Mouse (Mus musculus) testis, postnatal 10 days (tissue): ENCODE measurements around the gene Col4a4.
A peak's percentile ranks its signal among the peaks of the same experiment; 100 is the strongest.

Source experiments
- DNase-seq: peaks from one replicate; pipeline ENCODE4 v3.0.0; 2021; ENCODE audit warnings: low spot score

Gene Col4a4

DNA sequence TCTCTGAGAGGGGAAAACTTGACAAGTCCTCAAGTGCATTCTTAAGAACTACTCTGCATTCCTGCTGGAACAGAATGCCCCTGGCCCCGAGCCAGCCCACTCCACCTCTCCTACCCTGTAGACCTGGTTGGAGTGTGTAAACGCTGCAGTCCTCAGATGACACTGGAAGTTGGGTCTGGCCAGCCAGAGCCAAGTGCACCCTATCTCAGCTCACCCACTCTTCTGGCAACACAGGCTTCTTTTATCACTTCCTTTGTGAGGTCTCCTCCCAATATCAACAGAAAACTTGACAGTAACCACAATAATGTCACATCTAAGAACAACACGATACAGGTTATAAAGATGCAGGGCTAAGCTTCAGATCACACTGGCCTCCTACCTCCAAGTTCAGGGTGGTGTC, 8.7 kb downstream of the Col4a4 start:
- peak; percentile 94 for DNase-seq

DNA sequence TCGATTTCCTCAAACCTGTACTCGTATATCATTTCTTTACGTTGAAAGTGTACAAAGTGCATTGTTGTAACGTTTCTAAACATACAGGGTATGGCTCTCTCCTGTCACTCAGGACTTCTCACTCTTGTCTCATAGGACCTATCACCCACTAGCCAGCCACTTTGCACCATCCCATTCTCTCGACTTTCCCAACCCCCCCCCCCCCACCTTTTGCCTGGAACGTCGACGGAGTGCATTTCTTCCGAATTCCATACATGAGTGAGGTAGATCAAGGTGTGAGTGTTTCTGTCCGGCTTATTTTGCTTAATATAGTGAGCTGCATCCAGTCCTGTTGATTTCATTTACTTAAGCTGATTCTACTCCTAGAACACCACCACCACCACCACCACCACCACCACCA, 9.3 kb downstream of the Col4a4 start:
- DNase-seq: no peak

DNA sequence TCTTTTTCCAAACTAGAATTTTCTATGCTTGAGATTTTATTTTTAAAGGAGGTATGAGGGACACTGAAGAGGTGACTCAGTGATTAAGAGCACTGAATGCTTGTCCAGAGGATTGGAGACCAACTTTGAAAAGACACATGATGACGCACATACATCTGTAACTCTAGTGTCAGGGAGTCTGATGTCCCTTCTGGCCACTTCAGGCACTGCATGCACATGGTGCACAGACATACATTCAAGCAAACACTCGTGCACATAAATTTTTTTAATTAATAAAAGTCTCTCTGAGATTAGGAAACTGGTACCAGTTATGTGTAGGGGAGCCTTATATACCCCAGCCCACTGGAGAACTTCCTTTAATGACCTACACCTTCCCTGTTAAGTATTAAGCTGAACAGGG, 10.5 kb downstream of the Col4a4 start:
- no peak for DNase-seq

DNA sequence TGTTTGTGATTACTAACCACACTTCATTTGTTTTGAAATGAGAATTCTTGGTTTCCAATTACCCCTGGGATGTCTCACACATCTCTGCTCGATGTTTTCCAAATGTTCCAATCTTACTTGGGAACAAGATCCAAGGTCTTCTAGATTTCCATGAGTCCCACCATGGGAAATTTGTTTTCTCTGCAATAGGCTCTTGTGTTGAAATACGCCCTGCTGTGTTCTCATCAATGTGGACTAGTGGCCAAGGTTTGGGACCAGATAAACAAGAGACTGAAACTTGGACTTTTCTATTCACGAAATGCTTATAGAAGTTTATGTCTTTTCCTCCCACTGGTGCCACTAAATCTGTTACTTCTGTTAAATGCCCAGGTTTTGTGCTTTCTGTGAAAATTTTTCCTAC, 11.0 kb downstream of the Col4a4 start:
- DNase-seq: no peak

DNA sequence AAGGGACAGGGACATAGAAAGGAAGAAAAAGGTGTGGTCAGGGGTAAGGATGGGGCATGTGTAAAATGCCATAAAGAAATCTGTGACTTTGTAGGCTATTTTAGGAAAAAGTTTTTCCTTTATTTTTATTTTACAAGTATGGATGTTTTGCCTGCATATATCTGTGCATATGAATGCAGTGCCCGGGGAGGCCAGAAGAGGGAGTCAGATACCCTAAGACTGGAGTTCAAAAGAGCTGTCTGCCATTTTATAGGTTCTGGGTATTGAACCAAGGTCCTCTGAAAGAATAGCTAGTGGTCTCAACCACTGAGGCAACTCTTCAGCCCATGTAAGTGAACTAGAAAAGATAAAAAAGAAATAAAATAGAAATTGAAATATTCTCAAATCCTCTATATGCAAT, 14.9 kb downstream of the Col4a4 start:
- DNase-seq: peak; percentile 52

DNA sequence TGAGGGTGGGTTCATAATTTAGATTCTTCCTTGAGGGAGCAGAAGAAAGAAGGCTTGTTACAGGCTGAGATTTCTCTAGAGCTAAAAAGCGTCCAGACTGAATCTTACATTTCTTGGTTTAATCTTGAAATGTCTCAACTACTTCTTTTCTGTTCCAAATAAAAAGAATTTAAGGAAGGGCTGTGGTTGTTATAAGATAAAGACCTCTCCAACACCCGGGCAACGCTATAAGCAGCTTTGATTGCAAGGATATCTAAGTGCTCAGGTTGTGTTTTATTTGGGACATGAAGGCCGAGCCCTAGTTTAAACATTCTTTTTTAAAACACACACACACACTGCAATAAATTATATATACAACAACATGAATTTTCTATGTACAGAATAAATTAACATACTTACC, 17.2 kb downstream of the Col4a4 start:
- DNase-seq: no peak

DNA sequence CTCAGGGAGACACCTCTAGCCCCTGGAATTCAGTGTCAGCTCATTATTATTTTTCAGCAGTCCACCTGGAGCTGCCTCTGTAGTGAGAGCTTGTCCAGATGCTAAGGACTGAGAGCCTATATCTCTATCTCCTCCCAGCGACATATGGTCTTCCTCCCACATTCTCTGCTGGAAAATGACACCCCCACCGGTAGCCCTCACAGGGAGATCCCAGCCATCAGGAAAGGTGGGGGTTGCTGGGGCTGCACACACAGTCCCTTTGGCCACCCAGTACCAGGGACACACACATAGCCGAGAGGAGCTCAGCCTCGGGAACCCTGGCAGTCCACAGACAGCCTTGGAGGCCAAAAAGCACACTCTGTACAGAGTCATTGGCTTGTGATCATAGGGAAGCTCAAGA, 26.4 kb downstream of the Col4a4 start:
- no peak for DNase-seq

DNA sequence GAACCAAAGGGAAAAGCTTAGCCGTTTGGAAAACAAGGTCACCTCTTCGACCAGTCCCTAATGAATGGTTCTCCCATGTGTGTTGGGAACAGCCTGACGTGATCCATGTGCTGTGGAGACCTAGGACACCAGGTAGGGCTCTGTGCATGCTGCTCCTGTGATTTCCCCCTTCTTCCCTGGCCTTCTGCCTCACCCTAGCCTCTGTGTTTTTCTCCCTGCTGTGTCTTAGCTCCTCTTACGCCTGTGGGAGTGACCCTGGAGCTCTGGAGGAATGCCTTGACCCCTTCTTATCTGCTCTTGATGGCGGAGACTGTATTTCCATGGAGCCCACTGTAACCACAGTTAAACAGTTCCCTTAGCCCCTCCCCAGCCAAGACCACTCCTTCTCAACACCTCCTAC, 31.8 kb downstream of the Col4a4 start:
- DNase-seq: no peak

DNA sequence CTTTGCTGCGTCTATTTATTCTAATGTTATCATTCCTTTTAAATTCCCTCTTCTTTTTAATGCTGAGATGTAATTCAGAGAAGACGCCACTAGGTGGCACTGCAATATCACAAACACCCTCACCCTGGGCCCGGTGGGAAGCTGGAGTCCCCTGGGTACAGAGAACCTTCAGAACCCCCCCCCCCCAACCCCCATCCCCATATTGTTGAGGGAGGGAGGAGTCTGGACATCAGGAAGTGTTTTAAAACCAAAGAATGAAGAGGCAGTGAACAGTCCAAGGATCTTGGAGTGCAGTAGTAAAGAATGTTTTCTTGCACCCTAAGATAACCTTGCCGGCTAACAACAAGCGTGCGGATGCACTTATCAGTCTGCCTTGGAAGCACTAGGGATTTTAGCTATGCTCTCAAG, 32.2 kb downstream of the Col4a4 start:
- DNase-seq: peak; percentile 64

DNA sequence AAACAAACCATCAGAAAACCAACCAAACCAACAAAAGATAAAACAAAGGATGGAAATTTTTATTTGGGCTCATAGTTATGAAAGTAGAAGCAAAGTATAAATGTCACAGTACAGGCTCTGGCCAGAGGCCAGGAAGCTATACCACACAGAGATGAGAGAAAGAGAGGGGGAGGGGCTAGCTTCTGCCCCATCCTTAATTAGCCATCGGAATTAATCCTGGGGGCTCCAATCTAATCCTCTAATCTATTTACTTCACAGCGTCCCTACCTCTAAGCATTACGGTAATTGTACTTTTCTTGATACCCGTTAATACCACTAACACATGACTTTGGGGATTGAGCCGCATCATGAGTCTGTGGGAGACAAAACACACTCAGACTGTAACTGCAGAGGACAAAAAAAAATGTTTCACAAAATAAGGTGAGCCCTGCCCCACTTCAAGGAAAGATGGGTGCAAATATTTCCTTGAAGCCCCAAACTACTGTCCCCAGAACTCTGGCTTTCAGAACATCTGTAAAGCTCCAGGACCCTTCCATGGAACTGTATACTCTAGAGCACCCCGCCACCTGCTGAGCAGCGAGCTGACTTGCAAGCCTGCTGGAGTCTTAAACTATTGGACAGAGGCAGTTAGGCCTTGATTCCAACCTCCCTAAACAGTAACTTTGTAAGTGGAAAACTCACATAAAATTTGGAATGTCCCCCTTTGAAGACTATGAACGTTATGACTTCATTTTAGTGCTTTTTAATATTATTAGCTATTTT, 41.3 kb downstream of the Col4a4 start:
- no peak for DNase-seq

DNA sequence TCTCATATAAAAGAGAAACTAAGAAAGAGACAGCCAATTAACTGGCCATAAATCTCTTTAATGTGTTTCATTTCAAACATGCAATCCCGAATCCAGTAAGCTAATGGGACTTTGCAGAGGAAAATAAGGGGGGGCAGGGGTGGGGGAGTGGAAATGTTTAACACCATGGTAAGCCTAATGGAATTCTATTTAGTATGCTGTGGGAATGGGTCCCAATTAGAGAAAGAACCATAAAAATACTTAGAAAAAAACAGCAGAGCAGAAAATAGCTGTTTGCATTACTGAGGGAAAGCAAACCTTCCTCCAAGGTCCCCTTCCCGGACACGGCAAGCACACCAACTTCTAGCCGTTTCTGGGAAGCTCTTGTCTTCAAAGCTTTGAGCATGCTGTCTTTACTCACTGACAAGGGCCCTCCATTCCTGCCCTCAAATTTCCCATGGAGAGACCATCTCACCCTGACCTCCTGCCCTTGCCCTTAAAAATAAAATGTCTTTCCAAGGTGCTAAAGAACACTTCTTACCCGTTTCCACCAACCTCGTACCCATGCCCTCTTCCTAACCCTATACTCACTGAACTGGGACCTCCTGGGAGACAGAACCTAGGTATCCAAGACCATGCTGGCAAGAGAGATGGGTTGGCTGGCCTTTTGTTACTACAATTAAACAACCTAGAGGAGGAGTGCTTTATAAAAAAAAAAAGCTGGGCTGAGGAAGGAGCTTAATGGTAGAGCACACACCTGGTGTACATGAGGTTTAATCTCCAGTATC, 42.0 kb downstream of the Col4a4 start:
- DNase-seq: no peak

DNA sequence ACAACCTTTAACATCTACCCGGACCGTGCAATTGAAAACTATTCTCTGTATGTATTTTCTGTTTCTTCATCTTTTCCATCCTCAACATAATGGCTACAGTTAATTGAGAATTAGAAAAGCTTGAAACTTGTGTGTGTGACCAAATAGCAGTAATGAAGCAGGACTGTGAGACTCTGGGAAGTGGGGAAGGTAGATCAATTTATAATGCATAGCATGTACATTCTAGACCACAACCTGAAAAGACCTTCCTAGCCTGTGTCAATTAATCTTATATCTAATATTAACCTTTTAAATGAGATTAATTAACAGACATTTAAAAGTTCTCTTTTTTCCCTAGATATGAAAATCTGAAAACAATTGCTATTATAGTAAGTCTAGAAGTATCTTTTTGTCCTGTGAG, 42.7 kb downstream of the Col4a4 start:
- DNase-seq: no peak

DNA sequence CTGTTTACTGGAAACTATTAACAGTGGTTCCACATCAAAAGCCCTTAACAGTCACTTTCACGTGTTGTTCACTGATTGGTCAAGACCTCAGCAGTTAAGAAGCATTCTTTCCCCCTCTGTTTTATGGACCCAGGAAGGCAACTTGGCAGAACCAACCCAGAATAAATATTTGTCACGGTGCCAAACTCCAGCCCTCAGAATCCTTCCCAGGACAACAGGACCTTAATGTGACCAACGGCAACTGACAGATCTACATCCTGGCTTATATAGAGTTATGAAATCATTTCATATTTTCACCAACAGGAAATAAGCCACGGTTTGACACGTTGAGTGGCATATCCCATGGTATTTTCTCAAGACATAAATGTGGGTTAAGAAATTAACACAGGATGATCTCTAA, 46.6 kb downstream of the Col4a4 start:
- DNase-seq: no peak

DNA sequence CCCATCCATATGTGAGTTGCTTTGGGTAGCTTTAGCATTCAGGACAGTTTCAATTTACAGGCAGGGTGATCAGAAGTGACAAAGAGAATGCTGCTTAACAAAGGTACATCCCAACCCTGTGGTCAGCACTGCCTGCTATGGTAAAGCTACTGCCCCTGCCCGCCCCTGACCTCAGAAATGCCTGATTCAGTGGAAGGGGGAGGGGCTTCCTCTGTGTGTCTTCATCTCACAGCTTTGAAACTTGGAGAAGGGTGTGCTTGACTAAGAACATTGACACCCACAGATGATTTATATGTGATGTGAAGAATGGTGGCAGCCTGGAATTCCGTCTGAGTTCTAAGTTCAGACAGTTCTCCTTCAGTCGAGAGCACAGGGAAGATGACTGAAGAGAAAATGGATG, 48.8 kb downstream of the Col4a4 start:
- no peak for DNase-seq

DNA sequence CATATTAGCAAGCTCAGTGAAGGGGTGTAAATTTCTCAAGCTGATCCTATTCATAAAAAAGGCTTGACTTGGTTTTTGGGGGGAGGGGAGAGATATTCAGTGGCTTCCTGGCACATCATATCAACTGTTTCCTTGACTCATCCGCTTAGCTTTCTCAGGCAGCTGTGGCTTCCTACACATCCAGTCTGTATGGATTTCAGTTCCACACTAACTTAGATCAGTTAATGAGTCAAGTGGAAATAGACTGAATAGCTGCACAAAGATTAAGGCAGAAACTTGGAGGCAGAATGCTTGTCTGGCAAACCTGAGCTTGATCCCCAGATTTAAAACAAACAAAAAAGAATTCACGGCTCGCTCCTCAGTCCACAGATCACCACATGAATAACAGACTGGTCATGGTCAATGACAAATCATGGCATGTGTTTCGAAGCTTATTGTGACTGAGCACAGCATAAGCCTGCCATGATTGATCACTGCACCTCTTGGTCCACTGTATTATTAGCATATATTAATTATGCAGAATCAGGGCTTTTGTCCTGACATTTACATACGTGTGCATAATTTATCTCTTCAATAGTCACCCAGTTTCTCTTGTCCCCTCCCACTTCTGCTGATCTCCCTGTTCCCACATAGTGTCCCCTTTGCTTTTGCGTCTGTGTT, 50.0 kb downstream of the Col4a4 start:
- DNase-seq: no peak

DNA sequence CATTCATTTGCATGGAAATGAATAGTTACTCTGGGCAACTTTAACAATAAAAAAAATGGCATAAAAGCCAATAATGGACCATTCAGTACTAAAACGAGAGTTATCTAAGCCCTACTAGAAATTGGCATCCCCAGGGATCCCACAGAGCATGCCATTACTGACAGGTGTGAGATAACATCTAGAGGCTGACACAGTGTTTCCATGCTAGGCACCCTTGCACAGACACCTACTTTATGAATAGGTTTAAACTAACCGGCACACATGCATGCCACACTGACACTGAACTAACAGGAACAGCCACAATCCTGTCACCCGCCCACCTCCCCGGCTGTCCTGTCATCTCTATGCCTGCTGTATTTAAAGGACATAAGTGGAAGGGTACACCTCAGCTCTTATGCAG, 58.7 kb downstream of the Col4a4 start:
- DNase-seq: no peak

DNA sequence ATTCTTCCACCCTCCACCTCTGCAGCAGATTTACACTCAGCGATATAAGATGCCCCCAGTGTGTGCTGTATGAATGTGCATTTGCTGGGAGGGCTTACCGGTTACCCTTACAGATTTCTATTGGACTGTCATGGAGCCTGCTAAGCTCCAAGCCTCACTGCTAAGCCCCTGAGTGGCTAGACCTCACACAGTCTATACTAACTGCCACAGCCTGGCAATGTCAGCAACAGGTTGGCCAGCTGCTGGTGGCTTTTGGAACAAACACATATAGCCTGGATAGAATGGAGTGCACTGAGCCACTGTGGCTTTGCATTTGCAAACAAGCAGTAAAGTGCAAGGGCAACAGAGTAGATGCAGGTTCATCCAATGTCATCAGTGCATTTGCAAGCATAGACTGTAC, 94.7 kb downstream of the Col4a4 start:
- no peak for DNase-seq

DNA sequence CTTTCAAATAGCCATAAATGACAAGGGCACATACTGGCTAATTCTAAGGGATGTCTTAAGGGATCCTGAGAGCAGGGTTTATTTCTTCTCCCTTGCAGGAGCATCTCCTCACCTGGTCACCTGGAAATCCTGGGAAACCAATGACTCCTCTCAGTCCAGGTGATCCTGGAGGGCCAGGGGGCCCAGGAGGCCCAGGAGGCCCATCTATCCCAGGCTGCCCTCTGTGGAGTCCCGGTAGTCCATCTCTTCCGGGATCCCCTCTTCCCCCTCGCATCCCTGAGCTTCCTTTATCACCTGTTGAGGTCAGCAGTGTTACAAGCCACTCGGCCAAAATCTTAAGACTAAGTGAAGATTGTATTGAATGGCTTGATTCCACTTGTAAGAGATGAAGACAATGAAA, 100.3 kb downstream of the Col4a4 start:
- DNase-seq: no peak

DNA sequence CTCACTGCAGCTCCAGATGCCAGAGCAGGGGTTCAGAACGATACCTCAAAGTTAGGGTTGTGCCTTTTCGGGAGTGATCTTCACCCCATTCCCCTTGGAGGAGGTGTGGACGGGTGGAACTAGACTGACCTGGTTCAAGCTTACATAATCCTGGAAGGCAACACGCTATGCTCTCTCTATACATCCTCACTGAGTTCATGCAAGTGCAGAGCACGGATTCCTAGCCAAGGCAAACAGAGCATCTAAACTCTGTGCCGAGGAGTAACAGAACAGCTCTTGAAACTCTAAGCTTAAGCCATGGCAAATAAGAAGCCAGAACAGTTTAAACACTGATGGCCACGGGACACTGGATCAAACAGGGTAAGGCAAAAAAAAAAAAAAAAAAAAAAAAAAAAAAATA, 104.3 kb downstream of the Col4a4 start:
- no peak for DNase-seq

DNA sequence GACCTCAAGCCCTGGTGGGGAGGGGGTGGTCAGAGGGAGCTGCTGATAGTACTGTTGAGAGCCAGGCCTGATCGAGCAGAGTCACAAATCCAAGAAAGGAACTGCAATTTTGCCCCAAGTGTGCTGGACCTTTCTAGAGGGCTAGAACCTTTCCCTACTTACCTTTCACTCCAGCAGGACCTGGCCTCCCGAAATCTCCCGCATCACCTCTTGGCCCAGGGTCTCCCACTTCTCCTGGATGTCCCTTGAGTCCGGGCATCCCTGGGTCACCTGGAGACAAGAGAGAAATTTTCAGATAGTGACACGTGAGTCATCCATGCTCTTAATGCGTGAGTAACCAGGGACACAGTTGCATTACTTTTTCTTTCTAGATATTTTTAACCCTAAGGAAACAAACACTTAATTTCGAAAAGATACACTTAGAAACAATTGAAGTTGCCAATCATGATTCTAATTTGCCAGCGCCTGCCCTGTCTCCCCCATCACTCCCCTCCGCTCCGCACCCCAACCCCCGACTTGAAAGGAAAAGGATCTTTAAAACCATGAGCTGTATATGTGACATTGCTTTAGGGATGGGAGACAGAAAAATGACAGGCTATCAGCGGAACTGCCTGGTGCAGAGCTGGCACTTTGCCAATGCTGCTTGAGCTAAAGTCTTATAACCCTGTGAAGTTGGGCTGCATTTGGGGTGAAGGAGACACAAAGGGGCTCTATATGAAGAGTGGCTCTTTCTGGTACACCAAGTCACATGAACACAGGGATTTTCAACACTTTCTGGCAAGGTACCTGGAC, 106.8 kb downstream of the Col4a4 start:
- DNase-seq: no peak

DNA sequence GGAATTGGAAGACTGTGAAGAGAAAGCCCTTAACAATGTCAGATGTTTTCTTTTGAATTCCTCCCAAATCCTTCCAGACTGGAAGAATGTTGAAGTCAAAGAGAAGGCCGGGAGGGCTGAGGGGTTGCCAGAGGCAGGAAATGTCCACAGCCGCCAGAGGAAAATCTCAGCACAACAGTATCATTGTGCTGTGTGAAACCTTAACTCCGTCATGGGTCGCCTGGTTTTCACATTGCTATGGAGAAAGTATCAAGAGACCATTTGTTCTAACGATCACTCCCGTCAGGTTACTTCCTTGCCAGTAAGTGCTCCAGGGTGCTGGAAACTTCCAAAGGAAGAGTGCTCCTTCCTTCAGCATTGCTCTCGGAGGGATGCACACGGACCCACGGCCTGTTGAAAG, 109.9 kb downstream of the Col4a4 start:
- no peak for DNase-seq

DNA sequence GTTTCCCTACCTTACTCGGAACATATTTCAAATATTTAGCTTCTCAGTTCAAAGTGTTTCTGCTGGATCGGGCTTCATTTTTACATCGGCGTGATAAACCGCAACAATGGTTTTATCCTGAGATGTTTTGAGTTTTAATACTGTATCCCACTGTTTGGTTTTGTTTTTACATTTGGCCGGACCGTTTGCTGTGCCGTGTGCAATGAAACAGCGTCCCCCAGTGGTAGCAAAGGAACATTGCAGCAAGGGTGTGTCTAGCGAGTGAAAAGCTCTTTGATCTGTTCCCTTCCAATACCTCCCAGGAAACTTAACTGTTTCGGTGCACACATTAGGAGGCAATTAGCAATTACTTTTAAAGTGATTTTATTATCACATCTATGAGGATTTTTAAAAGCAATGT, 110.4 kb downstream of the Col4a4 start:
- no peak for DNase-seq

DNA sequence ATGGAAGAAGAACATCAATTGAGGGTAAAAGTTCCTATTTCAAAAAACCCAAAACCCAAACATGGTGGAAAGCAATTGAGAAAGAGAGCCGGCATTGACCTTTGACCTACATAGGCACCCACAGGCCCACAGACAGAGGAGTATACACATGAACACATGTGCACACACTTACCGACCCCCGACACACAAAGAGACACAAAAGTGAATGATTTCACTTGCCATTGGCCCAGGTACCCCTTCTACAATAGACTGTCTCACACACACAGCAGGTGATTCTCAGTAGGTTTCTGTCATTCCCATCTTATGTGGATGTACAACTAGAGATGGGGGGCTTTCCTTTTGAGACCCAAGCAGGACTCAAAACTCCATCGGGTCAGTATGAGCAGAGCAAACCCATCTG, 110.8 kb downstream of the Col4a4 start:
- no peak for DNase-seq
